Mouse (Mus musculus) lung, embryonic 16.5 days (tissue): ENCODE measurements around the gene Foxp3. TPM values are rescaled to one million over a fixed set of nuclear protein-coding genes. Genes with fewer than 3 reads are reported as not detected.

Experiments used
- ATAC-seq: fragments of 200-750 bp; cut with Nextera tagmentation; 2 replicates; pipeline ENCODE4 v1.8.0; 2017; ENCODE audit warnings: low read depth, mild to moderate bottlenecking, moderate library complexity
- H3K27ac ChIP-seq: fragments of 300-500 bp; sonication (generic); 2 replicates; pipeline ENCODE4 v1.5.1; 2014; ENCODE audit warnings: mild to moderate bottlenecking, control low read depth, low read length
- H3K27me3 ChIP-seq: fragments of 300-500 bp; sonication (generic); 2 replicates; pipeline ENCODE4 v1.6.1; 2014; ENCODE audit warnings: low read depth, low read length, mixed read lengths; ENCODE audit not compliant: control insufficient read depth, insufficient read depth
- H3K36me3 ChIP-seq: fragments of 300-500 bp; sonication (generic); 2 replicates; pipeline ENCODE4 v1.6.1; 2014; ENCODE audit warnings: low read length; ENCODE audit not compliant: control insufficient read depth, insufficient read depth
- H3K4me1 ChIP-seq: fragments of 300-500 bp; sonication (generic); replicated peaks from 2 replicates; pipeline ENCODE4 v1.6.1; 2014; ENCODE audit warnings: low read length, mixed read lengths; ENCODE audit not compliant: control insufficient read depth, insufficient read depth
- H3K4me2 ChIP-seq: fragments of 300-500 bp; sonication (generic); 2 replicates; pipeline ENCODE4 v1.6.1; 2014; ENCODE audit warnings: low read depth, low read length, control low read depth
- H3K4me3 ChIP-seq: fragments of 300-500 bp; sonication (generic); 2 replicates; pipeline ENCODE4 v1.5.1; 2014; ENCODE audit warnings: mild to moderate bottlenecking, low read length, control low read depth
- H3K9ac ChIP-seq: fragments of 300-500 bp; sonication (generic); 2 replicates; pipeline ENCODE4 v1.6.1; 2014; ENCODE audit warnings: low read length, control low read depth
- H3K9me3 ChIP-seq: fragments of 300-500 bp; sonication (generic); 2 replicates; pipeline ENCODE4 v1.6.1; 2016; ENCODE audit warnings: low read length; ENCODE audit not compliant: control insufficient read depth
- WGBS: fragments of 180-500 bp; shearing (Covaris S2); extraction: QIAGEN DNeasy Blood & Tissue Kit; methylation state at CpG from one replicate; pipeline ENCODE4 v1.1.7; 2014; 5-methylcytosine and 5-hydroxymethylcytosine counted together
- polyA plus RNA-seq: library from polyadenylated mRNA; unstranded; fragments of >200 nt; fragmentation: Nextera tagmentation; extraction: Ambion mirVana; gene quantifications from 2 replicates; pipeline ENCODE4 v1.2.1, GENCODE M21; 2015

The Foxp3 gene
- polyA plus RNA-seq: 0.11 TPM in 1 of 2 replicates, not detected in the other

GRCm38 (mm10) chrX:7573176-7574086, at the start of gene Foxp3:
Gene Foxp3, plus strand, starts transcription at chrX:7573644.
- no peaks in the 10 kb centered on the region for H3K27me3 ChIP-seq
- 31% methylated on average over 50 of the region's 72 CpGs for WGBS
- H3K4me2 ChIP-seq: peak within 1 kb of the TSS; percentile 73
- no peaks in the 10 kb centered on the region for H3K36me3 ChIP-seq
- H3K4me1 ChIP-seq: peaks cover 11% of the 10 kb centered on the region
- peak within 1 kb of the TSS; percentile 41; the same call in 1 of the 2 replicates for H3K27ac ChIP-seq
- peak within 1 kb of the TSS; percentile 77 for H3K9ac ChIP-seq
- no peaks in the 10 kb centered on the region; the same call in 1 of the 2 replicates for H3K9me3 ChIP-seq
- ATAC-seq: peak; percentile 76
- H3K4me3 ChIP-seq: peak within 1 kb of the TSS; percentile 63

- H3K4me1 ChIP-seq: no peaks in the 10 kb centered on the region
- H3K4me3 ChIP-seq: no peak overlapping the region
- H3K4me2 ChIP-seq: no peak overlapping the region
- no peaks in the 10 kb centered on the region for H3K36me3 ChIP-seq
- no peak overlapping the region for H3K27ac ChIP-seq
- no peak for ATAC-seq
- H3K9ac ChIP-seq: no peak overlapping the region
- no peaks in the 10 kb centered on the region for H3K9me3 ChIP-seq
- 36% methylated on average over 3 of the region's 3 CpGs for WGBS
- H3K27me3 ChIP-seq: no peaks in the 10 kb centered on the region
These were observed 48.5 kb upstream of the Foxp3 start for GRCm38 (mm10) chrX:7524961-7525360.

GRCm38 (mm10) chrX:7553474-7553873, 20.0 kb upstream of the Foxp3 start:
- Histone ChIP-seq H3K4me2 (no peak overlapping the region), H3K36me3 (no peaks in the 10 kb centered on the region), H3K4me1 (no peaks in the 10 kb centered on the region), H3K4me3 (no peak overlapping the region), H3K27me3 (no peaks in the 10 kb centered on the region), H3K9me3 (no peaks in the 10 kb centered on the region), H3K9ac (no peak overlapping the region), H3K27ac (no peak overlapping the region)
- no peak for ATAC-seq
- WGBS: 90% methylated on average over 4 of the region's 4 CpGs

GRCm38 (mm10) chrX:7563076-7563475, 10.4 kb upstream of the Foxp3 start:
- no peaks in the 10 kb centered on the region for H3K4me1 ChIP-seq
- no peak overlapping the region for H3K4me2 ChIP-seq
- no peak for ATAC-seq
- no peaks in the 10 kb centered on the region for H3K9me3 ChIP-seq
- 24% methylated on average over 2 of the region's 2 CpGs for WGBS
- H3K27me3 ChIP-seq: no peaks in the 10 kb centered on the region
- no peak overlapping the region for H3K27ac ChIP-seq
- H3K4me3 ChIP-seq: no peak overlapping the region
- H3K9ac ChIP-seq: no peak overlapping the region
- H3K36me3 ChIP-seq: no peaks in the 10 kb centered on the region

DNA sequence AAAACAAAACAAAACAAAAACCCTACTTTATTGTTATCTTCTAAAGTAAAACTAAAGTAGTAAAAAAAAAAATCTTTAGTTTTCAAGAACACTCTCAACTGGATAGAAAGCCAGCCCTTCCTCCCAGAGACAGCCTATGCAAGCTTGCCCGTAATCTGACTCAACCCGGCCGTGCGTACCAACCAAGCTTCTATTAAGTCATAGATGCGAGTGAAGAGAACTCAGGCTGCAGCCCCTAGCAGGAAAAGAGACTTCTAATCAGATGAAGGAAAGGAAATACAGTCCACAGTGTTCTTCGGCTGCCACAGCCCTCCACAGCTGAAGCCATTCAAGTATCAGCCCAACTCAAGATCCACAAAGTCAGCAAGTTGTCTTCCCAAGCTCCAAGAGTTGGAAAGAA, 7.1 kb upstream of the Foxp3 start:
- no peaks in the 10 kb centered on the region for H3K36me3 ChIP-seq
- no peak for ATAC-seq
- H3K27me3 ChIP-seq: no peaks in the 10 kb centered on the region
- H3K4me3 ChIP-seq: no peak overlapping the region
- no peak overlapping the region for H3K9ac ChIP-seq
- no peaks in the 10 kb centered on the region for H3K9me3 ChIP-seq
- WGBS: 64% methylated on average over 6 of the region's 6 CpGs
- H3K27ac ChIP-seq: no peak overlapping the region
- no peak overlapping the region for H3K4me2 ChIP-seq
- H3K4me1 ChIP-seq: 0 out of 2 replicates have a peak, but pooled peaks cover 3% of the 10 kb centered on the region

GRCm38 (mm10) chrX:7567491-7567890, 6.0 kb upstream of the Foxp3 start:
- WGBS: 58% methylated on average over 8 of the region's 9 CpGs
- H3K27me3 ChIP-seq: no peaks in the 10 kb centered on the region
- H3K4me1 ChIP-seq: peaks cover 5% of the 10 kb centered on the region; the same call in 1 of the 2 replicates
- no peaks in the 10 kb centered on the region for H3K9me3 ChIP-seq
- H3K4me2 ChIP-seq: no peak overlapping the region
- no peak overlapping the region for H3K4me3 ChIP-seq
- ATAC-seq: no peak
- no peak overlapping the region for H3K9ac ChIP-seq
- H3K27ac ChIP-seq: no peak overlapping the region
- H3K36me3 ChIP-seq: no peaks in the 10 kb centered on the region

DNA sequence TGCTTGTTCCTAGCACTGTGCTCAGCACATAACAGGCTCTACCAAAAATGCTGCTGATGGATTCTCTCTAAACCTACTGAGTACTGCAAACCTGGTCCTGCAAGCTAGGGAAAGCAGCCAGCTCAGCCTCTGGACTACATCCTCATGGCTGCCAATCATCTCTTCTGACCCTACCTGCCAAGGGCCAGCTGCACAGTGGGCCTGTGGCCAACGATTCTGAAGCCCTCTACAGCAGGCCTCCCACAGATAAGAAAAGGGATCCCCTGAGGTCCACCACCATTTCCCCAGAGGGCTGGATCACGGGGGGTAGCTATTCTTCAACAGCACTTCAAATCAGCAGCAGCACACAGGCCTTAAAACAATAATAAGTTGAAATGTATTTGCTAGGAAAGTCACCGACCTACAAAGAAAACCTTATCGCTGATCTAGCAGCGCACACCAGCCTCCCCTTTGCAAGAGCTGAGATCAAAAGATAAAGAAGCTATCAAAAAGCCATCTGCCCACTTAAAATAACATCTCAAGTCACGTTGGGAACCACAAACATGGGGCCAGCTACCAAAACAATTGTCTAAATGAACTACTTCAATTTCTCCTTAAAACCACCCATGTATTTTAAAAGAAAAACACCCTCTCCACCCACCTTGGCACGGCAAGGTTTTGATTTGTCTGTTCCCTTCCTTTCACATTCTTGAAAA, 2.8 kb upstream of the Foxp3 start:
- Histone ChIP-seq H3K27me3 (no peaks in the 10 kb centered on the region), H3K4me3 (no peak overlapping the region), H3K36me3 (no peaks in the 10 kb centered on the region), H3K4me1 (peaks cover 11% of the 10 kb centered on the region), H3K9ac (no peak overlapping the region), H3K9me3 (no peaks in the 10 kb centered on the region; the same call in 1 of the 2 replicates), H3K27ac (no peak overlapping the region), H3K4me2 (no peak overlapping the region)
- WGBS: 43% methylated on average over 7 of the region's 7 CpGs
- ATAC-seq: no peak

- no peak overlapping the region for H3K4me2 ChIP-seq
- no peak for ATAC-seq
- H3K4me3 ChIP-seq: no peak overlapping the region
- no peaks in the 10 kb centered on the region for H3K36me3 ChIP-seq
- H3K9ac ChIP-seq: no peak overlapping the region
- no peak overlapping the region for H3K27ac ChIP-seq
- no peaks in the 10 kb centered on the region for H3K27me3 ChIP-seq
- H3K4me1 ChIP-seq: peaks cover 11% of the 10 kb centered on the region
- H3K9me3 ChIP-seq: no peaks in the 10 kb centered on the region; the same call in 1 of the 2 replicates
- WGBS: 86% methylated on average over 9 of the region's 9 CpGs
These were observed 1.8 kb upstream of the Foxp3 start for GRCm38 (mm10) chrX:7571565-7572136.

GRCm38 (mm10) chrX:7572466-7572865, 978 bp upstream of the Foxp3 start:
- Histone ChIP-seq H3K36me3 (no peaks in the 10 kb centered on the region), H3K9me3 (no peaks in the 10 kb centered on the region; the same call in 1 of the 2 replicates), H3K9ac (no peak overlapping the region), H3K4me3 (no peak overlapping the region; the same call in 1 of the 2 replicates), H3K27me3 (no peaks in the 10 kb centered on the region), H3K27ac (no peak overlapping the region), H3K4me2 (peak overlapping the region; percentile 73), H3K4me1 (peaks cover 11% of the 10 kb centered on the region)
- no peak for ATAC-seq
- 66% methylated on average over 10 of the region's 10 CpGs for WGBS
